Mouse (Mus musculus): ENCODE measurements around the gene Ucp1. TPM values are rescaled to one million over a fixed set of nuclear protein-coding genes. Genes with fewer than 3 reads are reported as not detected.

Ucp1 gene
- polyA plus RNA-seq (2014; fragmentation: Illumina TruSeq; extraction: RNeasy Lipid Tissue Mini Kit (QIAGEN cat#74804); ENCODE audit: low read depth, low replicate concordance), result not detected

GRCm38 (mm10) chr8:83290176-83290575 is at the start of gene Ucp1:
TSS of gene Ucp1 (plus strand) at chr8:83290352.

GRCm38 (mm10) chr8:83331899-83332697 is 41.9 kb downstream of the Ucp1 start, which contains the start of gene Elmod2:
TSS of gene Elmod2 (minus strand) at chr8:83332486.

Other genes starting within 250 kb of the Ucp1 start
- gene Tbc1d9, start 125.0 kb upstream of the Ucp1 start, polyA plus RNA-seq (2014; fragmentation: Illumina TruSeq; extraction: RNeasy Lipid Tissue Mini Kit (QIAGEN cat#74804); ENCODE audit: low read depth, low replicate concordance), result 7.9 TPM
- not detected for gene Gm10645, start 124.2 kb upstream of the Ucp1 start, polyA plus RNA-seq (2014; fragmentation: Illumina TruSeq; extraction: RNeasy Lipid Tissue Mini Kit (QIAGEN cat#74804); ENCODE audit: low read depth, low replicate concordance)
- 61.4 TPM for gene Elmod2, start 42.1 kb downstream of the Ucp1 start, polyA plus RNA-seq (2014; fragmentation: Illumina TruSeq; extraction: RNeasy Lipid Tissue Mini Kit (QIAGEN cat#74804); ENCODE audit: low read depth, low replicate concordance)
- not detected for gene Mgat4d, start 58.1 kb downstream of the Ucp1 start, polyA plus RNA-seq (2014; fragmentation: Illumina TruSeq; extraction: RNeasy Lipid Tissue Mini Kit (QIAGEN cat#74804); ENCODE audit: low read depth, low replicate concordance)
- 0.76 TPM for gene Clgn, start 99.5 kb downstream of the Ucp1 start, polyA plus RNA-seq (2014; fragmentation: Illumina TruSeq; extraction: RNeasy Lipid Tissue Mini Kit (QIAGEN cat#74804); ENCODE audit: low read depth, low replicate concordance)
- 144 TPM for gene Scoc, start 168.0 kb downstream of the Ucp1 start, polyA plus RNA-seq (2014; fragmentation: Illumina TruSeq; extraction: RNeasy Lipid Tissue Mini Kit (QIAGEN cat#74804); ENCODE audit: low read depth, low replicate concordance)
- gene Olfr370, start 245.4 kb downstream of the Ucp1 start, polyA plus RNA-seq (2014; fragmentation: Illumina TruSeq; extraction: RNeasy Lipid Tissue Mini Kit (QIAGEN cat#74804); ENCODE audit: low read depth, low replicate concordance), result not detected

All from sigmoid colon, adult 10 weeks (tissue).